Mouse (Mus musculus): ENCODE measurements around the gene Ptger1. TPM values are rescaled to one million over a fixed set of nuclear protein-coding genes. Genes with fewer than 3 reads are reported as not detected.

Gene Ptger1
- polyA plus RNA-seq, 1 experiment from 2014 or later: 1.3 TPM

GRCm38 (mm10) chr8:83625676-83626299 is 40.7 kb upstream of the Ptger1 start:
- H3K27ac ChIP-seq (ENCODE audit: low read length): no peak overlapping the region
- no peak for ATAC-seq
- no peak overlapping the region for H3K4me3 ChIP-seq (replicated peaks; ENCODE audit: low read length)
- no peak overlapping the region for H3K4me2 ChIP-seq (ENCODE audit: low read length)
- no peaks in the 10 kb centered on the region for H3K36me3 ChIP-seq (ENCODE audit: control insufficient read depth, insufficient read depth)
- H3K27me3 ChIP-seq (replicated peaks; ENCODE audit: control insufficient read depth, insufficient read depth, low read length): no peaks in the 10 kb centered on the region
- H3K9me3 ChIP-seq (ENCODE audit: control insufficient read depth, low read length): no peaks in the 10 kb centered on the region
- 86% methylated on average over 6 of the region's 6 CpGs for WGBS
- peaks cover 3% of the 10 kb centered on the region; the same call in 1 of the 2 replicates for H3K4me1 ChIP-seq (replicated peaks; ENCODE audit: control insufficient read depth, insufficient read depth, low read length)
- H3K9ac ChIP-seq (replicated peaks; ENCODE audit: low read depth, low read length): no peak overlapping the region

GRCm38 (mm10) chr8:83632083-83632707 is 34.3 kb upstream of the Ptger1 start:
- Histone ChIP-seq H3K27ac (ENCODE audit: low read length) (no peak overlapping the region), H3K36me3 (ENCODE audit: control insufficient read depth, insufficient read depth) (no peaks in the 10 kb centered on the region), H3K4me3 (replicated peaks; ENCODE audit: low read length) (no peak overlapping the region), H3K4me1 (replicated peaks; ENCODE audit: control insufficient read depth, insufficient read depth, low read length) (no peaks in the 10 kb centered on the region), H3K9me3 (ENCODE audit: control insufficient read depth, low read length) (0 out of 2 replicates have a peak, but pooled peaks cover 3% of the 10 kb centered on the region), H3K27me3 (replicated peaks; ENCODE audit: control insufficient read depth, insufficient read depth, low read length) (0 out of 2 replicates have a peak, but pooled peaks cover 2% of the 10 kb centered on the region), H3K9ac (replicated peaks; ENCODE audit: low read depth, low read length) (no peak overlapping the region), H3K4me2 (ENCODE audit: low read length) (no peak overlapping the region)
- ATAC-seq: no peak
- WGBS: 88% methylated on average over 7 of the region's 7 CpGs

GRCm38 (mm10) chr8:83638856-83639255 is 27.6 kb upstream of the Ptger1 start:
- Histone ChIP-seq H3K9ac (replicated peaks; ENCODE audit: low read depth, low read length) (no peak overlapping the region), H3K27ac (ENCODE audit: low read length) (no peak overlapping the region), H3K4me2 (ENCODE audit: low read length) (no peak overlapping the region), H3K4me3 (replicated peaks; ENCODE audit: low read length) (no peak overlapping the region), H3K4me1 (replicated peaks; ENCODE audit: control insufficient read depth, insufficient read depth, low read length) (no peaks in the 10 kb centered on the region), H3K9me3 (ENCODE audit: control insufficient read depth, low read length) (0 out of 2 replicates have a peak, but pooled peaks cover 3% of the 10 kb centered on the region), H3K27me3 (replicated peaks; ENCODE audit: control insufficient read depth, insufficient read depth, low read length) (0 out of 2 replicates have a peak, but pooled peaks cover 2% of the 10 kb centered on the region), H3K36me3 (ENCODE audit: control insufficient read depth, insufficient read depth) (no peaks in the 10 kb centered on the region)
- WGBS: 62% methylated on average over 4 of the region's 4 CpGs
- ATAC-seq: no peak

GRCm38 (mm10) chr8:83639649-83640048 is 26.8 kb upstream of the Ptger1 start:
- no peak for ATAC-seq
- 0 out of 2 replicates have a peak, but pooled peaks cover 3% of the 10 kb centered on the region for H3K9me3 ChIP-seq (ENCODE audit: control insufficient read depth, low read length)
- H3K4me3 ChIP-seq (replicated peaks; ENCODE audit: low read length): no peak overlapping the region
- H3K4me1 ChIP-seq (replicated peaks; ENCODE audit: control insufficient read depth, insufficient read depth, low read length): no peaks in the 10 kb centered on the region
- WGBS: 75% methylated on average over 5 of the region's 5 CpGs
- no peaks in the 10 kb centered on the region for H3K36me3 ChIP-seq (ENCODE audit: control insufficient read depth, insufficient read depth)
- H3K27ac ChIP-seq (ENCODE audit: low read length): no peak overlapping the region
- no peak overlapping the region for H3K4me2 ChIP-seq (ENCODE audit: low read length)
- no peak overlapping the region for H3K9ac ChIP-seq (replicated peaks; ENCODE audit: low read depth, low read length)
- no peaks in the 10 kb centered on the region for H3K27me3 ChIP-seq (replicated peaks; ENCODE audit: control insufficient read depth, insufficient read depth, low read length)

DNA sequence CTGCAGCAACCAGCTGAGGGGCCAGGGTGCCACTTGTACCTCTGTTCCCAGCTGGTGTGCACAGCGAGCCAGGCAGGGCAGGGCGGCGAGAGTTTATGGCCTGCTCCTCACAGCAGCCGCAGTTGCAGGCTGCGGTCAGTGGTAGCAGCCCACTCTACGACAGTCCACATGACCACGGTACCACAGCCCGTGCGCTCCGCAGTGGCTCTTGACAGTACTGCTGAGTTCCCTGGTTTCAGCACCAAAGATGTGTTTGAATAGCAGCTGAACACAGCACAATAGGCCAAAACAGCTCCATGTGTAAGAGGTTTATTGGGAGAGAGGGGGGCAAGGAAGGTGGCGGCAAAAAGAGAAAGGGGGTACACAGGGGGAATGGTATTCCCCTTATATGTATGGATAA is 19.0 kb upstream of the Ptger1 start:
- no peak for ATAC-seq
- Histone ChIP-seq H3K4me2 (ENCODE audit: low read length) (no peak overlapping the region), H3K9ac (replicated peaks; ENCODE audit: low read depth, low read length) (no peak overlapping the region), H3K4me1 (replicated peaks; ENCODE audit: control insufficient read depth, insufficient read depth, low read length) (peaks cover 3% of the 10 kb centered on the region; the same call in 1 of the 2 replicates), H3K4me3 (replicated peaks; ENCODE audit: low read length) (no peak overlapping the region), H3K27ac (ENCODE audit: low read length) (no peak overlapping the region), H3K36me3 (ENCODE audit: control insufficient read depth, insufficient read depth) (no peaks in the 10 kb centered on the region), H3K9me3 (ENCODE audit: control insufficient read depth, low read length) (no peaks in the 10 kb centered on the region), H3K27me3 (replicated peaks; ENCODE audit: control insufficient read depth, insufficient read depth, low read length) (no peaks in the 10 kb centered on the region)
- 95% methylated on average over 11 of the region's 11 CpGs for WGBS

- Histone ChIP-seq H3K4me2 (ENCODE audit: low read length) (no peak overlapping the region), H3K27ac (ENCODE audit: low read length) (no peak overlapping the region), H3K9me3 (ENCODE audit: control insufficient read depth, low read length) (no peaks in the 10 kb centered on the region), H3K4me1 (replicated peaks; ENCODE audit: control insufficient read depth, insufficient read depth, low read length) (peaks cover 3% of the 10 kb centered on the region), H3K9ac (replicated peaks; ENCODE audit: low read depth, low read length) (no peak overlapping the region), H3K36me3 (ENCODE audit: control insufficient read depth, insufficient read depth) (no peaks in the 10 kb centered on the region), H3K27me3 (replicated peaks; ENCODE audit: control insufficient read depth, insufficient read depth, low read length) (no peaks in the 10 kb centered on the region), H3K4me3 (replicated peaks; ENCODE audit: low read length) (no peak overlapping the region)
- ATAC-seq: no peak
- 85% methylated on average over 4 of the region's 4 CpGs for WGBS
Measured at GRCm38 (mm10) chr8:83648031-83648430, 18.4 kb upstream of the Ptger1 start.

GRCm38 (mm10) chr8:83649699-83650098 is 16.8 kb upstream of the Ptger1 start:
- H3K9ac ChIP-seq (replicated peaks; ENCODE audit: low read depth, low read length): no peak overlapping the region
- no peaks in the 10 kb centered on the region for H3K27me3 ChIP-seq (replicated peaks; ENCODE audit: control insufficient read depth, insufficient read depth, low read length)
- ATAC-seq: no peak
- H3K4me1 ChIP-seq (replicated peaks; ENCODE audit: control insufficient read depth, insufficient read depth, low read length): peaks cover 13% of the 10 kb centered on the region
- H3K4me3 ChIP-seq (replicated peaks; ENCODE audit: low read length): no peak overlapping the region
- no peak overlapping the region for H3K4me2 ChIP-seq (ENCODE audit: low read length)
- H3K9me3 ChIP-seq (ENCODE audit: control insufficient read depth, low read length): no peaks in the 10 kb centered on the region
- H3K36me3 ChIP-seq (ENCODE audit: control insufficient read depth, insufficient read depth): no peaks in the 10 kb centered on the region
- 90% methylated on average over 6 of the region's 6 CpGs for WGBS
- no peak overlapping the region for H3K27ac ChIP-seq (ENCODE audit: low read length)

DNA sequence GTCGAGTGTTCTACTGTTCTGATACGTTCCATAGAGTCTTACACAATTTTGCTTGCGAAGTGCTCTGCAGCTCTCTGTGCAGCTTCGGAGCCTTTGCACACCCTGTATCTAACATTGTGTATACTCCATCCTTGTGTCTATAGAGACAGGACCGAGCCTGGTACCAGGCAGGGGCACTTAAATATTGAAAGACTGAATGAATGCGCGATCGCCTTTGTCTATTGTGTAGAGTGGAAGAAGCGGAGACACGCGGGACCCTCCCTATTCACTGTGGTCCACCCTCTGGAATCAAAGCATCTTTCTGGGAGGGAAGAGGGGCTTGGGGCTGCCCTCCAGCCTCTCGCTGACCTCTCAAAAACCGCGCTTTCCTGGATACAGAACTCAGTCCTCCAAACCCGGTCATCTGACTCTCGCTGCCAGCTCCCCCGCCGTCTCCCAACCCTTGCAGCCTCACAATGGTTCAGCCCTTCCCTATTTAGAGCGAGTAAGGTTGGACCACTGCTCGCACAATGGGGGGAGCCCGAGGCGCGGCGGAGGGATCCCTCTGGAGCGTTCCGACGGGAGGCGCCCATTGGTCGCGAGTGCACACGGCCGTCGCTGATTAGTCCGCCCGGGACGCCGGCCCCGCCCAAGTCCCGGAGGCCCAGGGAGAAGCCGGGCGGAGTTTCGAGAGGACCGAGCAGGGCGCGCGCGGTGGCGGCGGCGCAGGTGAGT is 14.3 kb upstream of the Ptger1 start, which contains the start of gene Gipc1:
TSS of gene Gipc1 (plus strand) at position 648 of the 714 bp plus-strand sequence.
- Histone ChIP-seq H3K9ac (replicated peaks; ENCODE audit: low read depth, low read length) (peak within 1 kb of the TSS; percentile 86), H3K27me3 (replicated peaks; ENCODE audit: control insufficient read depth, insufficient read depth, low read length) (no peaks in the 10 kb centered on the region), H3K36me3 (ENCODE audit: control insufficient read depth, insufficient read depth) (no peaks in the 10 kb centered on the region), H3K4me1 (replicated peaks; ENCODE audit: control insufficient read depth, insufficient read depth, low read length) (peaks cover 13% of the 10 kb centered on the region), H3K4me2 (ENCODE audit: low read length) (peak within 1 kb of the TSS; percentile 94), H3K4me3 (replicated peaks; ENCODE audit: low read length) (peak within 1 kb of the TSS; percentile 84), H3K27ac (ENCODE audit: low read length) (peak within 1 kb of the TSS; percentile 94), H3K9me3 (ENCODE audit: control insufficient read depth, low read length) (no peaks in the 10 kb centered on the region)
- ATAC-seq: peak; percentile 98
- 4% methylated on average over 49 of the region's 50 CpGs for WGBS

Measured in forebrain, embryonic 16.5 days (tissue).